Mouse (Mus musculus): ENCODE data around the gene Rassf8. TPM values are rescaled to one million over a fixed set of nuclear protein-coding genes. Genes with fewer than 3 reads are reported as not detected.

Rassf8 gene
- polyA plus RNA-seq, 1 experiment = 2.9 TPM

DNA sequence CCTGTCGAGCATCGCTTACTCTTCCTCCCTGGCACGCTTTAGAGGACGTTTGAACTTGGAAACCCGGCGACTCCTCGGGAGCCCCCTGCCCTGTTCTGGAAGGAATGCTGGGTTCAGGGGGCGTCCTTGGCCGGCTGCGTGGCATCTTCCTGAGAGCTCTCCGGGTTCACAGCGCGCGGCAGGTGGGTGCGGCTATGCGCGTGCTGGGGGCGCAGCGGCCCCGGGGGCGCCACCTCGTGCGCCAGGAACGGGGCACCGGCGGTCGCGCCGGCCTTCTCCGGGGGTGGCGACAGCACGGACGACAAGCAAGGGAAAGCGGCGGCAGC is 116.2 kb downstream of the Rassf8 start:
- TF ChIP-seq POLR2A (IDR thresholded peaks at IDR 0.05; ENCODE audit: low read depth, low read length) (no peak), CTCF (IDR thresholded peaks at IDR 0.05; ENCODE audit: extremely low read depth, insufficient read depth, insufficient read length, insufficient replicate concordance) (no peak)
- peak overlapping the region; percentile 71; the same call in 1 of the 2 replicates for H3K4me3 ChIP-seq (ENCODE audit: extremely low read depth, insufficient read depth, insufficient read length)
- 6% methylated on average over 35 of the region's 35 CpGs for WGBS

DNA sequence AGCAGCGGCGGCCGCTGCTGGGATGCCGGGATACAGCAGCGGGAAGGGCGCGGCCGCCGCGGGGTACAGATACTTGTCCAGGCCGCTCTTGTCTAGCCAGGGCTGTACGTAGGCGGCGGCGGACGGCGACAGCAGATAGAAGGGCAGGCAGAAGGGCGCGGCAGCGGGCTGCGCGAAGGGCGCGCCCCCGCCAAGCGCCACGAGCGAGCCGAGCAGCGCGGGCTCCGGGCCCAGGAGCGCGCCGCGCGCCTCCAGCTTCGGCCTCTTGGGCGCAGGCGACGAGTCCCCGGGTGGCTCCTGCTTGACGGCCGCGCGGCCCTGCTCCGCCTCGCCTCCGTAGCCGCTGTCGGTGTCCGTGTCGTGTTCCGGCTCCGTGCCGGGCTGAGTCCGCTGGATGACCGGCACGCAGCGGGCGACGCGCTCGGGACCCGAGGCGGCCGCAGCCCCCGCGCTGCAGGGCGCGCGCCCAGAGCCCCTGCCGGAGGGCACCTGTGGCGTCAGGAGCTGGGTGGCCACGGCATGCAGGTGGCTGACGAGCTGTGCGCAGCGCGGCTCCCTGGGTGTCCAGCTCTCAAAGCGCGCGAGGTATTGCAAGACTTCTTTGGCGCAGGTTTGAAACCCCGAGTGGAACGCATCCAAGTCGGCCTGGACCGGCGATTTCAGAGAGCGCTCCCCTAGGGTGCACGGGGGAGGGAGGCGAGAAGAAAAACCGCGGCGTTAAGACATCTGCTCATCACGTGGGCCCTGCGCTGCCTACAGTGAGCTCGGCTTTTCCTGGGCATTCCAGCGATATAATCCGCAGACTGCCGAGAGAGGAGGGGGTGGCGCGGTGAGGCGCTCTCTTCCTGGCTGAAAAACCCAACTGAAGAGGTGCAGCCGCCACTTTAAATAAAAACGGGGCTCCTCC is 116.8 kb downstream of the Rassf8 start:
- Histone ChIP-seq H3K4me1 (ENCODE audit: control insufficient read depth, insufficient read depth, insufficient read length) (peaks cover 18% of the 10 kb centered on the region), H3K27me3 (ENCODE audit: control insufficient read depth, insufficient read depth, low read length) (peaks cover 5% of the 10 kb centered on the region), H3K4me3 (ENCODE audit: extremely low read depth, insufficient read depth, insufficient read length) (peak overlapping the region; percentile 71), H3K36me3 (ENCODE audit: control insufficient read depth, insufficient read depth, low read length) (no peaks in the 10 kb centered on the region), H3K27ac (ENCODE audit: insufficient read depth, low read length) (peak overlapping the region; percentile 65; the same call in 1 of the 2 replicates)
- WGBS = under 1% methylated on average over 100 of the region's 105 CpGs
- no peak for TF ChIP-seq POLR2A (IDR thresholded peaks at IDR 0.05; ENCODE audit: low read depth, low read length)
- no peak for TF ChIP-seq CTCF (IDR thresholded peaks at IDR 0.05; ENCODE audit: extremely low read depth, insufficient read depth, insufficient read length, insufficient replicate concordance)
- peak in 1 of 2 experiments; percentile 24 for DNase-seq (ENCODE audit: low read depth in 1 of 2, low spot score in 2 of 2)

More for the DNA sequence above, 116.2 kb downstream of the Rassf8 start:
- Histone ChIP-seq H3K27me3 (ENCODE audit: control insufficient read depth, insufficient read depth, low read length) (peaks cover 5% of the 10 kb centered on the region), H3K27ac (ENCODE audit: insufficient read depth, low read length) (peak overlapping the region; percentile 65; the same call in 1 of the 2 replicates), H3K4me1 (ENCODE audit: control insufficient read depth, insufficient read depth, insufficient read length) (peaks cover 18% of the 10 kb centered on the region), H3K36me3 (ENCODE audit: control insufficient read depth, insufficient read depth, low read length) (no peaks in the 10 kb centered on the region)
- no peak for DNase-seq (ENCODE audit: low read depth in 1 of 2, low spot score in 2 of 2)

DNA sequence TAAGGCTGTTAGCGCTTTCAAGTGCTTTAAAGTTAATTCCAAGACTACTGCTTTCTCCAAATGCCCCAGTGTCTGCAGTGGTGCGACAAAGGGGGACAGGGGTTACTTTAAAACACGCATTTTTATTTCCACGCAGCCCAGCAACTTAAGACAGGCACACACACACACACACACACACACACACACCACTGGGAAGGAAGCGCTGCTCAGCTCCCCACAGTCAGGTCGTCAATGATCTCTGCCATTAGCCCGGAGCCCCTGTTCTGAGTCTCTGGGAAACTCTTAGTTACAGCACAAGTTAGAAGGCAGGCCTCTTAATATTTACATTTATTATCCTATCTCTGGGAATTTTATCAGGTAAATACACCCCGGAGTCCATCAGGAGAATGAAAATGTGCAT is 117.6 kb downstream of the Rassf8 start:
- no peak for TF ChIP-seq CTCF (IDR thresholded peaks at IDR 0.05; ENCODE audit: extremely low read depth, insufficient read depth, insufficient read length, insufficient replicate concordance)
- no peak for TF ChIP-seq POLR2A (IDR thresholded peaks at IDR 0.05; ENCODE audit: low read depth, low read length)
- no peak for DNase-seq (ENCODE audit: low read depth in 1 of 2, low spot score in 2 of 2)
- Histone ChIP-seq H3K4me3 (ENCODE audit: extremely low read depth, insufficient read depth, insufficient read length) (peak overlapping the region; percentile 71), H3K4me1 (ENCODE audit: control insufficient read depth, insufficient read depth, insufficient read length) (peaks cover 18% of the 10 kb centered on the region), H3K27me3 (ENCODE audit: control insufficient read depth, insufficient read depth, low read length) (peaks cover 5% of the 10 kb centered on the region), H3K27ac (ENCODE audit: insufficient read depth, low read length) (no peak overlapping the region), H3K36me3 (ENCODE audit: control insufficient read depth, insufficient read depth, low read length) (no peaks in the 10 kb centered on the region)
- 5% methylated on average over 8 of the region's 8 CpGs for WGBS

DNA sequence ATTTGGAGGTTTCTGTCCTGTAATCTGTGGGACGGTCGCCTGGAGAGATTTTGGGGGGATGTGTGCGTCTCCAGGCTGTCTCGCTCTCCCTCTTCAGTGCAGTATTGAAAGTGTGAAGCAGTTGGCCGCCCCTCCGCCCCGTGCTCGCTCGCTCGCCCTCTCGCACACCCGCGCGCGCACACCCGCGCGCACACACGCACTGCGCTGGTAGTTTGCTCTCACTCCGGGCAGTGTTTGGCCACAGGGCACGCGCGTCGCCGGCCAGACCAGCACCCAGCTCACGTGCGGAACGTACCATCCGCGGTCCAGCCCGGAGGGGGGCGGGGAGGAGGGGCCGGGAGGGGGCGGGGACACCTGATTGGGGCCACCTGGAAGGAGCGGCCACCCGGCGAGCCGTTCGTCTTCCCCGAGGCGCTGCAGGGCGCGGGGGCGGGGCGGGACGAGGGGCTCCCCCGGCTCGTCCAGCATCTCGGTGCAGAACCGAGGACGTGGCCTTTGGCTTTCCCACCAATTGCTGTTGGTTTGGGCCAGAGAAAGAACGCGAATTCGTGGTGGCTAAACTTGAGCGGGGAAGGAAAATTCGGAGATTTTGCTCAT is 118.8 kb downstream of the Rassf8 start, which contains the start of gene Bhlhe41:
Bhlhe41 (minus strand) TSS at position 270 of the 597 bp plus-strand sequence.
- peaks cover 18% of the 10 kb centered on the region for H3K4me1 ChIP-seq (ENCODE audit: control insufficient read depth, insufficient read depth, insufficient read length)

DNA sequence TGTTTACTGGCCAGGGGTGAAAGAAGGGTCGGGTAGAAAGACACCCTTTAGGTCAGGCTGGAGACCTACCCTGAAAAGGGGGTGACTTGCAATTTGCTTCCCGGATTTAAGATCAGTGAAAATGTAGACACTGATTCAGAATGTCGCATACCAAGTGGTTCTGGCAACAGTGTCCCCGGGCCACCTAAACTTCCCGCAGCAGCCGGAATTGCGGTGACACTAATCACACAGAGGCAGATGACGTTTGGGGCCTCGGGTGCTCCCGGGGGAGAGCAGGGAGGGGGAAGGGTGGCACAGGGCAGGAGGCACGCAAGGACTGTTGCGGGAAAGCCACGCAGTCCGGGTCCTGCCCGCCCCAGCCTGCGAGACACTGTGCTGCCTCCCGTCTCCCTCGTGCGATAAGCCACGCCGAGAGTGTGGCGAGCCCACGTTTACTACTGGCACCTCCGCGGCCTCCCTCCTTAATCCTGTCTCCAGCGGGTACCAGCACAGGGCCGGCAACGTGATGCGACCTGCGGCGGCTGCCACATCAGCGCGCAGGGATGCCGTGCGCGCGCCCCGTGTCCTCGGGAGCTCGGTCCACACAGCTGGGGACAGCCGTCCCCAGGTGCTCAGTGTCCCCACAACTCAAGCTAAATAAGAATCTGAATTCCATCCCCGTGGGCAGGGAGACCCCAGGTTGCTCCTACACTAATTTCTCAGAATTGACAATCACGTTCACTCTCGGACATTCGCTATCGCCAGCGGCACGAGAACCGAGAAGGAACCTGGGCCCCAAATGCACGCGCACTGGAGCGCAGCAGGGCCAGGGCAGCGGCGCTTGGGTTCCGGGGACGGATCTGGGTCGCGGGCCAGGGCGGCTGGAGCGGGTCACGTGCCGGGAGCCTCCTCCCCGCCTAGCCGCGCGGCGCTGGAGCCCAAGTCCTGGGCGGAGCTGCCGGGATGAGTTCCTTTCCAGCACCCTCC is 119.6 kb downstream of the Rassf8 start:
- peaks cover 5% of the 10 kb centered on the region for H3K27me3 ChIP-seq (ENCODE audit: control insufficient read depth, insufficient read depth, low read length)
- no peaks in the 10 kb centered on the region for H3K36me3 ChIP-seq (ENCODE audit: control insufficient read depth, insufficient read depth, low read length)
- peak overlapping the region; percentile 71 for H3K4me3 ChIP-seq (ENCODE audit: extremely low read depth, insufficient read depth, insufficient read length)
- TF ChIP-seq POLR2A (IDR thresholded peaks at IDR 0.05; ENCODE audit: low read depth, low read length) = no peak
- TF ChIP-seq CTCF (IDR thresholded peaks at IDR 0.05; ENCODE audit: extremely low read depth, insufficient read depth, insufficient read length, insufficient replicate concordance) = no peak
- under 1% methylated on average over 68 of the region's 69 CpGs for WGBS
- H3K4me1 ChIP-seq (ENCODE audit: control insufficient read depth, insufficient read depth, insufficient read length) = peaks cover 18% of the 10 kb centered on the region
- H3K27ac ChIP-seq (ENCODE audit: insufficient read depth, low read length) = peak overlapping the region; percentile 61
- DNase-seq (ENCODE audit: low read depth in 1 of 2, low spot score in 2 of 2) = peak in 1 of 2 experiments; percentile 36

More for the DNA sequence above, 118.8 kb downstream of the Rassf8 start, which contains the start of gene Bhlhe41:
- peak in 1 of 2 experiments; percentile 31 for DNase-seq (ENCODE audit: low read depth in 1 of 2, low spot score in 2 of 2)
- H3K4me3 ChIP-seq (ENCODE audit: extremely low read depth, insufficient read depth, insufficient read length) = peak within 1 kb of the TSS; percentile 71
- H3K36me3 ChIP-seq (ENCODE audit: control insufficient read depth, insufficient read depth, low read length) = no peaks in the 10 kb centered on the region
- peaks cover 5% of the 10 kb centered on the region for H3K27me3 ChIP-seq (ENCODE audit: control insufficient read depth, insufficient read depth, low read length)
- H3K27ac ChIP-seq (ENCODE audit: insufficient read depth, low read length) = peak within 1 kb of the TSS; percentile 61
- no peak for TF ChIP-seq CTCF (IDR thresholded peaks at IDR 0.05; ENCODE audit: extremely low read depth, insufficient read depth, insufficient read length, insufficient replicate concordance)
- TF ChIP-seq POLR2A (IDR thresholded peaks at IDR 0.05; ENCODE audit: low read depth, low read length) = no peak
- WGBS = 1% methylated on average over 56 of the region's 57 CpGs

DNA sequence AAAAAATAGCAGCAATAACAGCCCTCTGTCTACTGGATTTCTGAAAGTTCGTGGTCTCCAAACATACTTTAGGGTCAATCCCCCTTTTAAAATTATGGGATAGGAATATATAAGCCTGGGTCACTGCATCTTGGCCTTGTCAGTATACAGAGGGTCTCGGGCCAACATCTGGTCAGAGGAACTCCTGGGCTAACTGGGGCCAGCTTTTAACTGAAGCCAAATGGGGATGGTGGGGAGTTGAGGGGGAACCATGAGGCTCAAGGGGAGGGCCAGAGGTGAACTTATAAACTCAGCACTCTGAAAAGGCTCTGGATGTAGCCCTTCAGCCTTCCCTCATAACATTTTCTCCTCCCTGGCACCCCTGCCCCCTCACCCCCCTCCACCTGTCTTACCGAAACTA is 120.6 kb downstream of the Rassf8 start:
- Histone ChIP-seq H3K27ac (ENCODE audit: insufficient read depth, low read length) (no peak overlapping the region), H3K4me3 (ENCODE audit: extremely low read depth, insufficient read depth, insufficient read length) (no peak overlapping the region), H3K27me3 (ENCODE audit: control insufficient read depth, insufficient read depth, low read length) (peaks cover 5% of the 10 kb centered on the region), H3K4me1 (ENCODE audit: control insufficient read depth, insufficient read depth, insufficient read length) (peaks cover 18% of the 10 kb centered on the region), H3K36me3 (ENCODE audit: control insufficient read depth, insufficient read depth, low read length) (no peaks in the 10 kb centered on the region)
- 85% methylated on average over 3 of the region's 3 CpGs for WGBS
- DNase-seq (ENCODE audit: low read depth in 1 of 2, low spot score in 2 of 2) = no peak
- TF ChIP-seq POLR2A (IDR thresholded peaks at IDR 0.05; ENCODE audit: low read depth, low read length) (no peak), CTCF (IDR thresholded peaks at IDR 0.05; ENCODE audit: extremely low read depth, insufficient read depth, insufficient read length, insufficient replicate concordance) (no peak)

Other genes starting within 250 kb of the Rassf8 start
- gene Lmntd1, start 132.4 kb upstream of the Rassf8 start, polyA plus RNA-seq (2012; rRNA removed) = 0.04 TPM in 1 of 2 replicates, not detected in the other
- gene Tuba3b, start 131.0 kb upstream of the Rassf8 start, polyA plus RNA-seq (2012; rRNA removed) = not detected in 2 replicates
- gene Bhlhe41, start 118.8 kb downstream of the Rassf8 start, polyA plus RNA-seq (2012; rRNA removed) = 5.8 and 8.1 TPM in 2 replicates
- 2.0 TPM in 2 replicates for gene Sspn, start 184.9 kb downstream of the Rassf8 start, polyA plus RNA-seq (2012; rRNA removed)